Mouse (Mus musculus): ENCODE measurements around the gene Kcnma1.

The Kcnma1 gene

GRCm38 (mm10) chr14:23682758-23683157 is 331.5 kb downstream of the Kcnma1 start:
- DNase-seq (ENCODE audit: low spot score), result no peak

- peak; percentile 46 for DNase-seq (ENCODE audit: low spot score)
Measured at GRCm38 (mm10) chr14:23679378-23679777, 334.9 kb downstream of the Kcnma1 start.

GRCm38 (mm10) chr14:23666420-23666819 is 347.9 kb downstream of the Kcnma1 start:
- no peak for DNase-seq (ENCODE audit: low spot score)

- no peak for DNase-seq (ENCODE audit: low spot score)
Measured at GRCm38 (mm10) chr14:23651682-23652081, 362.6 kb downstream of the Kcnma1 start.

- no peak for DNase-seq (ENCODE audit: low spot score)
Measured at GRCm38 (mm10) chr14:23650126-23650525, 364.2 kb downstream of the Kcnma1 start.

GRCm38 (mm10) chr14:23645361-23646063 is 368.8 kb downstream of the Kcnma1 start:
- no peak for DNase-seq (ENCODE audit: low spot score)

- DNase-seq (ENCODE audit: low spot score), result no peak
Measured at GRCm38 (mm10) chr14:23643162-23643561, 371.1 kb downstream of the Kcnma1 start.

GRCm38 (mm10) chr14:23640665-23641064 is 373.6 kb downstream of the Kcnma1 start:
- no peak for DNase-seq (ENCODE audit: low spot score)

- DNase-seq (ENCODE audit: low spot score), result no peak
Measured at GRCm38 (mm10) chr14:23638078-23638695, 376.1 kb downstream of the Kcnma1 start.

- DNase-seq (ENCODE audit: low spot score), result peak; percentile 9
Measured at GRCm38 (mm10) chr14:23635903-23636302, 378.4 kb downstream of the Kcnma1 start.

- DNase-seq (ENCODE audit: low spot score), result no peak
Measured at GRCm38 (mm10) chr14:23633011-23633595, 381.2 kb downstream of the Kcnma1 start.

GRCm38 (mm10) chr14:23626925-23627324 is 387.4 kb downstream of the Kcnma1 start:
- no peak for DNase-seq (ENCODE audit: low spot score)

GRCm38 (mm10) chr14:23626114-23626513 is 388.2 kb downstream of the Kcnma1 start:
- DNase-seq (ENCODE audit: low spot score), result no peak

- no peak for DNase-seq (ENCODE audit: low spot score)
Measured at GRCm38 (mm10) chr14:23625436-23625835, 388.9 kb downstream of the Kcnma1 start.

GRCm38 (mm10) chr14:23624455-23624854 is 389.8 kb downstream of the Kcnma1 start:
- no peak for DNase-seq (ENCODE audit: low spot score)

- no peak for DNase-seq (ENCODE audit: low spot score)
Measured at GRCm38 (mm10) chr14:23620685-23621084, 393.6 kb downstream of the Kcnma1 start.

- DNase-seq (ENCODE audit: low spot score), result no peak
Measured at GRCm38 (mm10) chr14:23618973-23619372, 395.3 kb downstream of the Kcnma1 start.

GRCm38 (mm10) chr14:23618081-23618480 is 396.2 kb downstream of the Kcnma1 start:
- no peak for DNase-seq (ENCODE audit: low spot score)

- no peak for DNase-seq (ENCODE audit: low spot score)
Measured at GRCm38 (mm10) chr14:23610054-23610453, 404.2 kb downstream of the Kcnma1 start.

GRCm38 (mm10) chr14:23605740-23606139 is 408.6 kb downstream of the Kcnma1 start:
- DNase-seq (ENCODE audit: low spot score), result no peak

GRCm38 (mm10) chr14:23602937-23603336 is 411.4 kb downstream of the Kcnma1 start:
- no peak for DNase-seq (ENCODE audit: low spot score)

- DNase-seq (ENCODE audit: low spot score), result no peak
Measured at GRCm38 (mm10) chr14:23602054-23602453, 412.2 kb downstream of the Kcnma1 start.

- DNase-seq (ENCODE audit: low spot score), result no peak
Measured at GRCm38 (mm10) chr14:23594629-23595028, 419.7 kb downstream of the Kcnma1 start.
